ENCODE assay signal across 8 mouse cellular contexts in genomic region chr14:56811701-56812339, GRCm38 (mm10). TPM values are rescaled to one million over a fixed set of nuclear protein-coding genes. Genes with fewer than 3 reads are reported as not detected.
DNase-seq lines count a peak whose midpoint lies in the region; ATAC-seq lines count a peak whose summit lies in the region.
"Not testable (repeated sequence)": the region's sequence is repeated elsewhere in the genome, so short reads cannot be mapped to it uniquely, and the experiment has no call there.

Zmym5 (minus strand) TSS chr14:56811716.

- peak within 1 kb of the TSS; percentile 83 for H3K9ac ChIP-seq in heart, embryonic 14.5 days (ENCODE audit: low read length)
- peak within 1 kb of the TSS; percentile 87 for H3K9ac ChIP-seq in liver, embryonic 13.5 days
- peak within 1 kb of the TSS; percentile 72 for H3K9ac ChIP-seq in stomach, embryonic 14.5 days (replicated peaks; ENCODE audit: low read depth, low read length)

- not testable (repeated sequence) for H3K36me3 ChIP-seq in heart, embryonic 14.5 days (ENCODE audit: control insufficient read depth, insufficient read depth, low read length); liver, embryonic 13.5 days; stomach, embryonic 14.5 days (ENCODE audit: control insufficient read depth, insufficient read depth, low read length)

- WGBS in heart, embryonic 14.5 days = 2% methylated on average over 34 of the region's 72 CpGs
- 0% methylated on average over 33 of the region's 72 CpGs for WGBS in liver, embryonic 13.5 days (ENCODE audit: insufficient replicate concordance)
- 0% methylated on average over 34 of the region's 72 CpGs for WGBS in stomach, embryonic 14.5 days

- H3K4me1 ChIP-seq in heart, embryonic 14.5 days (ENCODE audit: control insufficient read depth in 2 of 2, insufficient read depth in 2 of 2, low read length in 2 of 2) = peaks cover 0 to 15% of the 10 kb centered on the region in 2 experiments; a peak in 3 of 4 replicates
- peaks cover 31% of the 10 kb centered on the region for H3K4me1 ChIP-seq in liver, embryonic 13.5 days (replicated peaks)
- not testable (repeated sequence) for H3K4me1 ChIP-seq in stomach, embryonic 14.5 days (ENCODE audit: control insufficient read depth, insufficient read depth, low read length)

- H3K27me3 ChIP-seq in heart, embryonic 14.5 days (ENCODE audit: control insufficient read depth, insufficient read depth, low read length); liver, embryonic 13.5 days; stomach, embryonic 14.5 days (ENCODE audit: control insufficient read depth, insufficient read depth, low read length): not testable (repeated sequence)

- peak; percentile 98 for ATAC-seq in heart, embryonic 14.5 days (ENCODE audit: insufficient number of reproducible peaks, insufficient read depth, low FRiP score, low read depth)
- peak; percentile 97 for ATAC-seq in liver, embryonic 13.5 days (ENCODE audit: low read depth)
- peak; percentile 98 for ATAC-seq in stomach, embryonic 14.5 days (ENCODE audit: insufficient number of reproducible peaks, insufficient read depth, low FRiP score, low read depth)

- not testable (repeated sequence) for H3K9me3 ChIP-seq in heart, embryonic 14.5 days (ENCODE audit: control insufficient read depth, low read length); liver, embryonic 13.5 days (replicated peaks); stomach, embryonic 14.5 days (ENCODE audit: control insufficient read depth, low read depth, low read length)

- peak; percentile 83 for DNase-seq in CD4-positive helper T cell, adult 2 months (ENCODE audit: low read depth, low spot score)
- peak; percentile 44 for DNase-seq in c-Kit-negative CD71-positive TER-119-positive erythroid progenitor cells, embryonic 14.5 days (ENCODE audit: low read depth, low spot score)
- peak; percentile 21 for DNase-seq in fibroblast of lung, adult 2 months (ENCODE audit: low read depth)
- peak; percentile 92 for DNase-seq in kidney, postnatal 14 days
- peak; percentile 84 for DNase-seq in liver, embryonic 13.5 days
- DNase-seq in natural killer cell, adult 2 months (ENCODE audit: low spot score in 2 of 2) = peak; percentile 85 to 88

- peak within 1 kb of the TSS; percentile 79 for H3K4me2 ChIP-seq in heart, embryonic 14.5 days (ENCODE audit: low read length)
- peak within 1 kb of the TSS; percentile 90 for H3K4me2 ChIP-seq in liver, embryonic 13.5 days
- peak within 1 kb of the TSS; percentile 65 for H3K4me2 ChIP-seq in stomach, embryonic 14.5 days (replicated peaks; ENCODE audit: low read depth, low read length)

- H3K4me3 ChIP-seq in heart, embryonic 14.5 days (ENCODE audit: control insufficient read depth in 1 of 2, insufficient read depth in 1 of 2, low read depth in 1 of 2, low read length in 2 of 2) = peak within 1 kb of the TSS; percentile 70 to 88
- H3K4me3 ChIP-seq in liver, embryonic 13.5 days (replicated peaks) = peak within 1 kb of the TSS; percentile 80
- peak within 1 kb of the TSS; percentile 72 for H3K4me3 ChIP-seq in stomach, embryonic 14.5 days (ENCODE audit: low read depth, low read length)

- H3K27ac ChIP-seq in heart, embryonic 14.5 days (replicated peaks in 1 of 2; ENCODE audit: control insufficient read depth in 1 of 2, insufficient read depth in 1 of 2, low read depth in 2 of 2, low read length in 2 of 2) = peak within 1 kb of the TSS; percentile 94 to 96
- H3K27ac ChIP-seq in liver, embryonic 13.5 days = peak within 1 kb of the TSS; percentile 87
- H3K27ac ChIP-seq in stomach, embryonic 14.5 days (ENCODE audit: low read length) = peak within 1 kb of the TSS; percentile 94

RNA-seq across cellular contexts. Expression of gene Zmym5, which starts in this region (rescaled TPM):
- polyA plus RNA-seq in heart, embryonic 14.5 days (2014; fragmentation: Nextera tagmentation; extraction: Ambion mirVana) = 14.3 and 16.4 TPM in 2 replicates
- polyA plus RNA-seq in liver, embryonic 13.5 days (2015; fragmentation: Nextera tagmentation; extraction: Ambion mirVana) = 9.1 and 10.7 TPM in 2 replicates
- 27.6 and 27.8 TPM in 2 replicates for polyA plus RNA-seq in stomach, embryonic 14.5 days (2014; fragmentation: Nextera tagmentation; extraction: Ambion mirVana)

Comparison
In these comparisons a context has a peak if more than half of its experiments do, and no peak if none do; other contexts are left out.
1. Peak in every context shown above with its lines: DNase-seq, ATAC-seq, H3K4me3 ChIP-seq and H3K27ac ChIP-seq.
2. DNase-seq: peak in every context shown above with its lines; median percentile 92 in kidney, postnatal 14 days; 86 in natural killer cell, adult 2 months; 84 in liver, embryonic 13.5 days; 83 in CD4-positive helper T cell, adult 2 months; 44 in c-Kit-negative CD71-positive TER-119-positive erythroid progenitor cells, embryonic 14.5 days; 21 in fibroblast of lung, adult 2 months.